Mouse (Mus musculus) 3T3-L1 (cell line): ENCODE results near the gene Xlr4b.
"Not testable (repeated sequence)": the region's sequence is repeated elsewhere in the genome, so short reads cannot be mapped to it uniquely, and the experiment has no call there.

ENCODE experiments used
- DNase-seq: peaks from one replicate; pipeline ENCODE4 v3.0.0-alpha.2; 2015; ENCODE audit warnings: low read depth, low spot score

Xlr4b gene

DNA sequence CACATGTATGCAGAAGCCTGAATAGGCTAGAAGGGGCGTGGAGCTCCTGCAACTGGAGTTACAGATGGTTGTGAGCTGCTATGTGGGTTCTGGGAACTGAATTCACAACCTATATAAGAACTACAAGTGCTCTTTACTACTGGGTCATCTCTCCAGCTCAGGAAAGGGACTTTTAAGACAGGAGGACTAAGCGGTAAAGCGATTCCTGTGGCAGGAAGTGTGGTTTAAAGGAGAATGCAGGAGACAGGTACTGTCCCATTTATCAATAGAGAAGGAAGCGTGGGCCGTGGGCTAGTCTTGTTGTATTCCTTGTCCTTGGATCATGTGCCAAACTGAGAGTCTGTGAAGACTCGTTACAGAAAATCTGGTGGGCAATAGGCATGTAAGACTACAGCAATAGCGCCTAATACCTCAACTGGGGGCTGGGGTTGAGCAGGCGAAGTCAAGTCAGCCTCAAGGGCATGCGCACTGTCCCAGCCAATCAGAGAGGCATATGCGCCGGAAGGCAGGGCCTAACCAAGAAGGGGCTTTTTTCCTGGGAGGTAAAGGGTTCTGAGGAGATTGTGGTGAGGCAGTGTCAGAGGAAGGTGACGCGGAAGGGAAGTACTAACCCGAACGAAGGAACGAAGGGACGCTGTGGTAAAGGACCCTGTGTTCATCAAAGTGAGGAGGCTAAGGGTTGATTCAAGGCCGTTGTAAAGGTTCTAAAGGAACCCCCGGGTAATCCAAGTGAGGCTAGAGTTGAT lies at the start of gene Xlr4b:
Gene Xlr4b, plus strand, starts transcription at position 515 of the 746 bp plus-strand sequence.
- not testable (repeated sequence) for DNase-seq

GRCm38 (mm10) chrX:73176889-73177288 lies 37.2 kb upstream of the Xlr4b start, which contains the start of gene Spin2d:
Gene Spin2d, minus strand, starts transcription at chrX:73176989.
- not testable (repeated sequence) for DNase-seq

DNA sequence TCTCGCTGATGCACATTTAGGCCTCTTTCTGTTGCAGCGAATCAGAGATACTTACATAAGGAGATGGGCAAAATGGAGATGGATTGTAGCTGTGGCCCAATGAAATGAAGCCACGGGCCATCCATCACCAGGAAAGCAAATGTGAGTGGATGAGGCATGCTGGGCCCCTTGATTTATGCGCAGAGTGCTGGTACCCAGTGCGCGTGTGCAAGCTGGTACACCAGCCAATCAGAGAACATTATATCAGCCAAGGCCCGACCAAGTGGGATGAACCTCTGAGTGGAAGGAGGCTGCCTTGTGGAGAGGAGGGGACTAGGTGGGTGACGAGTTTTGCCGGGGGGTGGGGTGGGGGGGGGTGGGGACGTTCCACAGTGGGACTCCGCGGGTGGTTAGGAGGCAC lies 22.2 kb upstream of the Xlr4b start, which contains the start of gene Xlr3b:
Gene Xlr3b, plus strand, starts transcription at position 274 of the 400 bp plus-strand sequence.
- peak; percentile 91 for DNase-seq

DNA sequence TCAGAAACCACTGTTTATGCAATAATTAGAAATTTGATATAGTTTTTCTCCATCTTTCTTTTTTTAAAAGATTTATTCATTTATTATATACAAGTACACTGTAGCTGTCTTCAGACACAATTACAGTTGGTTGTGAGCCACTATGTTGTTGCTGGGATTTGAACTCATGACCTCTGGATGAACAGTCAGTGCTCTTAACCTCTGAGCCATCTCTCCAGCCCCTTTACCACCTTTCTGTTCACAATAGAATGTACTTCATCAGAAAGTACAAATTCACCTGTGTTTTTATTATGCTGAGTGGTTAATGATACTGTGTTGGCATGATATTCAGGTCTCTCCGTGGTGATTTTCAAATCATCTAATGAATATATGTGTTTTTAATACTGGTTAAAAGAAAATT lies 11.2 kb downstream of the Xlr4b start:
- no peak for DNase-seq

- DNase-seq, result peak; percentile 94
Measured at GRCm38 (mm10) chrX:73227914-73228605, 13.9 kb downstream of the Xlr4b start, which contains the start of gene F8a. Gene F8a, plus strand, starts transcription at chrX:73228291.

DNA sequence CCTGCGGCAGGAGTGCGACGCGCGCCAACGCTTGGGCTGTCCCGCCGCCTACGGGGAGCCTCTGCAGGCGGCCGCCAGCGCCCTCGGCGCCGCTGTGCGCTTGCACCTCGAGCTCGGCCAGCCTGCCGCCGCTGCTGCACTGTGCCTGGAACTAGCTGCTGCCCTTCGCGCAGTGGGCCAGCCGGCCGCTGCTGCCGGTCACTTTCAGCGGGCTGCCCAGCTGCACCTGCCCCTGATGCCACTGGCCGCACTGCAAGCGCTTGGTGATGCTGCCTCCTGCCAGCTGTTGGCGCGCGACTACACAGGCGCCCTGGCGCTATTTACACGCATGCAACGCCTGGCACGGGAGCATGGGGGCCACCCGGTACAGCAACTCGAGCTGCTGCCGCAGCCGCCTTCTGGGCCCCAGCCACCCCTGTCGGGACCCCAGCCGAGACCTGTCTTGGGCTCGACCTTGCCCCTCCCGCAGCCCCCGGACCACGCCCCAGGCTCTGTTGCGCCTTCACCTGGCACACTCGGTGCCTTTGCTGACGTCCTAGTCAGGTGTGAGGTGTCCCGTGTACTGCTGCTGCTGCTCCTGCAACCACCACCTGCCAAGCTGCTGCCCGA lies 14.6 kb downstream of the Xlr4b start:
- DNase-seq, result peak; percentile 42

GRCm38 (mm10) chrX:73229288-73229687 lies 15.2 kb downstream of the Xlr4b start:
- DNase-seq, result no peak

GRCm38 (mm10) chrX:73242821-73243325 lies 28.7 kb downstream of the Xlr4b start, which contains the start of gene Xlr4c:
Gene Xlr4c, minus strand, starts transcription at chrX:73243130.
- DNase-seq, result not testable (repeated sequence)

GRCm38 (mm10) chrX:73262428-73262827 lies 48.3 kb downstream of the Xlr4b start:
- DNase-seq, result not testable (repeated sequence)

DNA sequence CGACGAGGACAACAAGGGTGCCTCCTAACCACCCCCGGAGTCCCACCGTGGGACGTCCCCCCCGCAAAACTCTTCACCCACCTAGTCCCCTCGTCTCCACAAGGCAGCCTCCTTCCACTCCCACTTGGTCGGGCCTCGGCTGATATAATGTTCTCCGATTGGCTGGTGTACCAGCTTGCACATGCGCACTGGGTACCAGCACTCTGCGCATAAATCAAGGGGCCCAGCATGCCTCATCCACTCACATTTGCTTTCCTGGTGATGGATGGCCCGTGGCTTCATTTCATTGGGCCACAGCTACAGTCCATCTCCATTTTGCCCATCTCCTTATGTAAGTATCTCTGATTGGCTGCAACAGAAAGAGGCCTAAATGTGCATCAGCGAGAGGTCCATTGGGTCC lies 51.1 kb downstream of the Xlr4b start, which contains the start of gene Xlr3c:
Gene Xlr3c, minus strand, starts transcription at position 121 of the 400 bp plus-strand sequence.
- DNase-seq, result not testable (repeated sequence)
